ENCODE assay signal across 18 mouse cellular contexts in the genomic region with DNA sequence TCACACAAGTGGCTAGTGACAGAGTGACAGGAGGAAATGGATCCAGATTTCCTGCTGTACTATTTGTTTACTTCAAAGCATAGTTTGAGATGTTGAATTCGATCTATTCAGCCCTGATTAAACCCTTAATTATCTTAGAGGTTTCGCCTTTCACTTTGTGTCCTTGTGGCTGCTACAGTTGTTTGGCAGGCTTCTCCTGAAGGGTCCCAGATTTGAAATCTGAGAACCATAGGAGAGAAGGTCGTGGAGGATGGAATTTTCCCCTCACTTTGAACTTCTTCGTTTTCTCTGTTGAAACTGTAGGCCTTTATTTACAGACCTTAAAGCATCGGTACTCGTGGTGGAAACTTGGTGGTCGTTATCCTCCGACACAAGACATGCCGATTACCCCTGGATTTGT. TPM values are rescaled to one million over a fixed set of nuclear protein-coding genes. Genes with fewer than 3 reads are reported as not detected.
DNase-seq lines count a peak whose midpoint lies in the region; ATAC-seq and TF ChIP-seq lines count a peak whose summit lies in the region.
"Had no signal": no experiment of that assay in that cellular context is flagged by ENCODE, and none has a peak within 500 bp of the region (broad histone marks: within the 10 kb centered on the region; RNA-seq: fewer than 3 reads in every experiment).

No protein-coding gene starts in this region.

- no peaks in the 10 kb centered on the region for H3K36me3 ChIP-seq in heart, embryonic 14.5 days (ENCODE audit: control insufficient read depth, insufficient read depth, low read length)
- no peaks in the 10 kb centered on the region for H3K36me3 ChIP-seq in lung, embryonic 14.5 days (ENCODE audit: insufficient read depth)
- H3K36me3 ChIP-seq in embryonic facial prominence, embryonic 10.5 days (replicated peaks): no peaks in the 10 kb centered on the region
- H3K36me3 ChIP-seq in limb, embryonic 13.5 days: no peaks in the 10 kb centered on the region
- H3K36me3 ChIP-seq: neural tube, embryonic 12.5 days had no signal

- no peaks in the 10 kb centered on the region for H3K27me3 ChIP-seq in heart, embryonic 14.5 days (ENCODE audit: control insufficient read depth, insufficient read depth, low read length)
- no peaks in the 10 kb centered on the region for H3K27me3 ChIP-seq in lung, embryonic 14.5 days (ENCODE audit: insufficient read depth, low read length)
- no peaks in the 10 kb centered on the region for H3K27me3 ChIP-seq in embryonic facial prominence, embryonic 10.5 days (replicated peaks; ENCODE audit: low read depth, poor library complexity, severe bottlenecking)
- no peaks in the 10 kb centered on the region for H3K27me3 ChIP-seq in limb, embryonic 13.5 days
- H3K27me3 ChIP-seq: neural tube, embryonic 12.5 days had no signal

- WGBS in heart, embryonic 14.5 days: 17% methylated on average over 9 of the region's 9 CpGs
- 5% methylated on average over 9 of the region's 9 CpGs for WGBS in lung, embryonic 14.5 days
- 8% methylated on average over 9 of the region's 9 CpGs for WGBS in embryonic facial prominence, embryonic 10.5 days
- 6% methylated on average over 9 of the region's 9 CpGs for WGBS in limb, embryonic 13.5 days

- TF ChIP-seq CTCF in lung, embryonic 14.5 days (IDR thresholded peaks at IDR 0.05; ENCODE audit: low read depth): no peak

- H3K4me3 ChIP-seq in heart, embryonic 14.5 days (ENCODE audit: control insufficient read depth in 1 of 2, insufficient read depth in 1 of 2, low read depth in 1 of 2, low read length in 2 of 2): no peak overlapping the region
- no peak overlapping the region for H3K4me3 ChIP-seq in lung, embryonic 14.5 days (ENCODE audit: low read depth, low read length)
- peak overlapping the region; percentile 21; the same call in 1 of the 2 replicates for H3K4me3 ChIP-seq in embryonic facial prominence, embryonic 10.5 days
- H3K4me3 ChIP-seq in limb, embryonic 13.5 days: no peak overlapping the region
- H3K4me3 ChIP-seq: neural tube, embryonic 12.5 days had no signal

- intact Hi-C loops in heart, postnatal 14 days (cut with DNase I): no loop called here
- intact Hi-C loops in left cerebral cortex, postnatal 14 days (cut with DNase I): no loop called here

- no peak for ATAC-seq in heart, embryonic 14.5 days (ENCODE audit: insufficient number of reproducible peaks, insufficient read depth, low FRiP score, low read depth)
- no peak for ATAC-seq in lung, embryonic 14.5 days (ENCODE audit: insufficient read depth)
- ATAC-seq in limb, embryonic 13.5 days (ENCODE audit: low FRiP score, low read depth): no peak
- ATAC-seq: midbrain, embryonic 16.5 days had no signal

- no peaks in the 10 kb centered on the region for H3K9me3 ChIP-seq in heart, embryonic 14.5 days (ENCODE audit: control insufficient read depth, low read length)
- H3K9me3 ChIP-seq in lung, embryonic 14.5 days (ENCODE audit: low read depth, low read length): no peaks in the 10 kb centered on the region
- no peaks in the 10 kb centered on the region for H3K9me3 ChIP-seq in embryonic facial prominence, embryonic 10.5 days
- H3K9me3 ChIP-seq in limb, embryonic 13.5 days: no peaks in the 10 kb centered on the region
- H3K9me3 ChIP-seq: neural tube, embryonic 12.5 days had no signal

- no peak for DNase-seq in heart, postnatal 14 days
- peak; percentile 51 for DNase-seq in lung, embryonic 14.5 days
- no peak for DNase-seq in lung, postnatal 25 days (ENCODE audit: low spot score)
- peak; percentile 48 for DNase-seq in embryonic facial prominence, embryonic 10.5 days (ENCODE audit: low spot score)
- no peak for DNase-seq in right cerebral cortex, postnatal 25 days
- no peak for DNase-seq in left cerebral cortex, postnatal 14 days (ENCODE audit: low spot score in 2 of 2)
- DNase-seq: adrenal gland, postnatal 14 days; B cell, adult 2 months; cerebellum, postnatal 25 days; gastrocnemius, postnatal 36 days; layer of hippocampus, postnatal 36 days had no signal

- no peak overlapping the region for H3K27ac ChIP-seq in heart, embryonic 14.5 days (replicated peaks in 1 of 2; ENCODE audit: control insufficient read depth in 1 of 2, insufficient read depth in 1 of 2, low read depth in 2 of 2, low read length in 2 of 2)
- H3K27ac ChIP-seq in lung, embryonic 14.5 days (ENCODE audit: low read depth): peak overlapping the region; percentile 81
- peak overlapping the region; percentile 89 for H3K27ac ChIP-seq in embryonic facial prominence, embryonic 10.5 days (replicated peaks)
- H3K27ac ChIP-seq in limb, embryonic 13.5 days: peak overlapping the region; percentile 80
- H3K27ac ChIP-seq: neural tube, embryonic 12.5 days had no signal

- peak overlapping the region; percentile 21; the same call in 1 of the 2 replicates for H3K9ac ChIP-seq in heart, embryonic 14.5 days (ENCODE audit: low read length)
- no peak overlapping the region for H3K9ac ChIP-seq in lung, embryonic 14.5 days
- H3K9ac ChIP-seq in limb, embryonic 13.5 days: no peak overlapping the region
- H3K9ac ChIP-seq: neural tube, embryonic 12.5 days had no signal

- H3K4me1 ChIP-seq in heart, embryonic 14.5 days (ENCODE audit: control insufficient read depth in 2 of 2, insufficient read depth in 2 of 2, low read length in 2 of 2): peaks cover 4 to 15% of the 10 kb centered on the region in 2 experiments
- peaks cover 12% of the 10 kb centered on the region for H3K4me1 ChIP-seq in lung, embryonic 14.5 days (ENCODE audit: insufficient read depth)
- H3K4me1 ChIP-seq in embryonic facial prominence, embryonic 10.5 days: peaks cover 38% of the 10 kb centered on the region
- peaks cover 20% of the 10 kb centered on the region for H3K4me1 ChIP-seq in limb, embryonic 13.5 days

- H3K4me2 ChIP-seq in heart, embryonic 14.5 days (ENCODE audit: low read length): no peak overlapping the region
- H3K4me2 ChIP-seq in lung, embryonic 14.5 days: 0 out of 2 replicates have a peak overlapping the region, but pooled peaks have one; percentile 0
- no peak overlapping the region for H3K4me2 ChIP-seq in limb, embryonic 13.5 days (replicated peaks)
- H3K4me2 ChIP-seq: neural tube, embryonic 12.5 days had no signal

RNA-seq across cellular contexts. Expression of a gene that starts 4.6 kb away (rescaled TPM):
- polyA plus RNA-seq in heart, embryonic 14.5 days (2014; fragmentation: Nextera tagmentation; extraction: Ambion mirVana): not detected in 2 replicates
- under 1 TPM in 1 of 2 experiments, not detected in 1; 0.24 TPM for total RNA-seq in heart, postnatal 14 days (2021)
- 0.16 and 0.49 TPM in 2 replicates for polyA plus RNA-seq in lung, embryonic 14.5 days (2014; fragmentation: Nextera tagmentation; extraction: Ambion mirVana)
- 0.19 and 0.40 TPM in 2 replicates for polyA plus RNA-seq in embryonic facial prominence, embryonic 10.5 days (2016; fragmentation: Nextera tagmentation; extraction: Ambion mirVana)
- polyA plus RNA-seq in limb, embryonic 13.5 days (2015; fragmentation: Nextera tagmentation; extraction: Ambion mirVana): 0.22 and 0.34 TPM in 2 replicates
- total RNA-seq in left cerebral cortex, postnatal 14 days (2021): 1 to 10 TPM in 1 of 2 experiments, under 1 TPM in 1; 0.25 to 1.3 TPM
- total RNA-seq: liver, adult 2 months had no signal
- polyA plus RNA-seq: frontal cortex, adult 2 months; large intestine, adult 2 months; liver, adult 2 months had no signal

RNA-seq across cellular contexts. Expression of a gene that starts 4.7 kb away (rescaled TPM):
- 25.4 and 26.3 TPM in 2 replicates for polyA plus RNA-seq in heart, embryonic 14.5 days (2014; fragmentation: Nextera tagmentation; extraction: Ambion mirVana)
- 1 to 10 TPM; 6.9 to 7.6 TPM for total RNA-seq in heart, postnatal 14 days (2021)
- 43.5 and 44.7 TPM in 2 replicates for polyA plus RNA-seq in lung, embryonic 14.5 days (2014; fragmentation: Nextera tagmentation; extraction: Ambion mirVana)
- 41.3 and 45.7 TPM in 2 replicates for polyA plus RNA-seq in embryonic facial prominence, embryonic 10.5 days (2016; fragmentation: Nextera tagmentation; extraction: Ambion mirVana)
- polyA plus RNA-seq in limb, embryonic 13.5 days (2015; fragmentation: Nextera tagmentation; extraction: Ambion mirVana): 34.7 and 34.9 TPM in 2 replicates
- 10 to 100 TPM; 16.1 to 16.4 TPM for total RNA-seq in left cerebral cortex, postnatal 14 days (2021)

RNA-seq across cellular contexts. Expression of a gene that starts 27.1 kb away (rescaled TPM):
- 2.2 and 4.8 TPM in 2 replicates for polyA plus RNA-seq in heart, embryonic 14.5 days (2014; fragmentation: Nextera tagmentation; extraction: Ambion mirVana)
- not detected for total RNA-seq in heart, postnatal 14 days (2021)
- 7.2 and 7.8 TPM in 2 replicates for polyA plus RNA-seq in lung, embryonic 14.5 days (2014; fragmentation: Nextera tagmentation; extraction: Ambion mirVana)
- 18.9 and 22.0 TPM in 2 replicates for polyA plus RNA-seq in embryonic facial prominence, embryonic 10.5 days (2016; fragmentation: Nextera tagmentation; extraction: Ambion mirVana)
- 10.4 and 11.1 TPM in 2 replicates for polyA plus RNA-seq in limb, embryonic 13.5 days (2015; fragmentation: Nextera tagmentation; extraction: Ambion mirVana)
- total RNA-seq in left cerebral cortex, postnatal 14 days (2021): 1 to 10 TPM; 2.1 to 3.3 TPM
- total RNA-seq: gastrocnemius, postnatal 36 days had no signal
- polyA plus RNA-seq: liver, adult 2 months had no signal

RNA-seq across cellular contexts. Expression of a gene that starts 53.9 kb away (rescaled TPM):
- 2.5 TPM in 2 replicates for polyA plus RNA-seq in heart, embryonic 14.5 days (2014; fragmentation: Nextera tagmentation; extraction: Ambion mirVana)
- not detected for total RNA-seq in heart, postnatal 14 days (2021)
- 0.07 and 0.14 TPM in 2 replicates for polyA plus RNA-seq in lung, embryonic 14.5 days (2014; fragmentation: Nextera tagmentation; extraction: Ambion mirVana)
- 0.85 and 1.1 TPM in 2 replicates for polyA plus RNA-seq in embryonic facial prominence, embryonic 10.5 days (2016; fragmentation: Nextera tagmentation; extraction: Ambion mirVana)
- polyA plus RNA-seq in limb, embryonic 13.5 days (2015; fragmentation: Nextera tagmentation; extraction: Ambion mirVana): 2.3 and 2.7 TPM in 2 replicates
- total RNA-seq in left cerebral cortex, postnatal 14 days (2021): under 1 TPM; 0.15 to 0.19 TPM
- total RNA-seq: gastrocnemius, postnatal 36 days; layer of hippocampus, postnatal 36 days; liver, adult 2 months had no signal
- polyA plus RNA-seq: large intestine, adult 2 months; liver, adult 2 months had no signal

Comparison
In these comparisons a context has a peak if more than half of its experiments do, and no peak if none do; other contexts are left out.
1. DNase-seq: peak in lung, embryonic 14.5 days (single experiment) and embryonic facial prominence, embryonic 10.5 days (single experiment); none in heart, postnatal 14 days (0 of 2), lung, postnatal 25 days (single experiment), right cerebral cortex, postnatal 25 days (single experiment) and left cerebral cortex, postnatal 14 days (0 of 2).
2. H3K27ac ChIP-seq: peak in lung, embryonic 14.5 days (single experiment), embryonic facial prominence, embryonic 10.5 days (single experiment) and limb, embryonic 13.5 days (single experiment); none in heart, embryonic 14.5 days (0 of 2).